Mouse (Mus musculus) left cerebral cortex, adult 2 months (tissue): Measurements from ENCODE around the gene Mapk3. TPM values are rescaled to one million over a fixed set of nuclear protein-coding genes. Genes with fewer than 3 reads are reported as not detected.

Source experiments
- DNase-seq, 2 experiments: peaks; one replicate each; pipeline ENCODE4 v3.0.0; 2021 to 2022; ENCODE audit warnings: low spot score in 2 of 2, mixed read lengths in 1 of 2; ENCODE audit errors: extremely low spot score in 1 of 2
- H3K27ac ChIP-seq: fragments of 200-600 bp; 2 replicates; pipeline ENCODE4 v1.8.1; 2022
- H3K4me3 ChIP-seq: fragments of 200-600 bp; 2 replicates; pipeline ENCODE4 v1.8.1; 2022
- CTCF ChIP-seq: fragments of 200-600 bp; IDR thresholded peaks from 2 replicates; pipeline ENCODE4 v1.8.1; 2022; ENCODE audit warnings: antibody characterized with exemption, mild to moderate bottlenecking, moderate library complexity
- intact Hi-C: fragments of 180-260 bp; cut with DNase I; formaldehyde crosslinking; loops from one replicate; pipeline ENCODE4 v1.15.1; 2025
- total RNA-seq, 2 experiments: library from RNA; stranded (reverse); gene quantifications; 2 replicates each; pipeline ENCODE4 v1.2.3; 2021

Mapk3 gene
- total RNA-seq, 2 experiments from 2014 or later, result 155 to 166 TPM

DNA sequence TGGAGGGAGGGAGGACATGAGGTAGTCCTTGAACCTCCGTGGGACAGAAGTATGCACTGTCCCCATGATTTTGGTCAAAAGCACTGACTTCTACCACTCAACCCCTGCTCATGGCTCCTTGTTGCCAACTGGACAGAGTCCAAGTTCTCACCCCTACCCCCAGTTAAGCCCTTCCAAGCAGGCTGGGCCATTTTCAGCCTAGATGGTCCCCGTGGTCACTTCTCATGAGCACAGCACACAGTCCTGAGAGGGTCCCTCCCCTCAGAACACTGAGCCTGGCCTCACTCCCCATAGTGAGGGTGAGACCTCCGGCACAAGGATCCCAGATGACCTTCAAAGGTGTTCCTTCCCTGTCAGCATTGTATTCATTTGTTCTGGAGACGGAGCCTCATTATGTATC lies 29.7 kb downstream of the Mapk3 start:
- Histone ChIP-seq H3K27ac (no peak overlapping the region), H3K4me3 (no peak overlapping the region)
- no peak for TF ChIP-seq CTCF
- no peak for DNase-seq
- intact Hi-C loops, result no loop called here

DNA sequence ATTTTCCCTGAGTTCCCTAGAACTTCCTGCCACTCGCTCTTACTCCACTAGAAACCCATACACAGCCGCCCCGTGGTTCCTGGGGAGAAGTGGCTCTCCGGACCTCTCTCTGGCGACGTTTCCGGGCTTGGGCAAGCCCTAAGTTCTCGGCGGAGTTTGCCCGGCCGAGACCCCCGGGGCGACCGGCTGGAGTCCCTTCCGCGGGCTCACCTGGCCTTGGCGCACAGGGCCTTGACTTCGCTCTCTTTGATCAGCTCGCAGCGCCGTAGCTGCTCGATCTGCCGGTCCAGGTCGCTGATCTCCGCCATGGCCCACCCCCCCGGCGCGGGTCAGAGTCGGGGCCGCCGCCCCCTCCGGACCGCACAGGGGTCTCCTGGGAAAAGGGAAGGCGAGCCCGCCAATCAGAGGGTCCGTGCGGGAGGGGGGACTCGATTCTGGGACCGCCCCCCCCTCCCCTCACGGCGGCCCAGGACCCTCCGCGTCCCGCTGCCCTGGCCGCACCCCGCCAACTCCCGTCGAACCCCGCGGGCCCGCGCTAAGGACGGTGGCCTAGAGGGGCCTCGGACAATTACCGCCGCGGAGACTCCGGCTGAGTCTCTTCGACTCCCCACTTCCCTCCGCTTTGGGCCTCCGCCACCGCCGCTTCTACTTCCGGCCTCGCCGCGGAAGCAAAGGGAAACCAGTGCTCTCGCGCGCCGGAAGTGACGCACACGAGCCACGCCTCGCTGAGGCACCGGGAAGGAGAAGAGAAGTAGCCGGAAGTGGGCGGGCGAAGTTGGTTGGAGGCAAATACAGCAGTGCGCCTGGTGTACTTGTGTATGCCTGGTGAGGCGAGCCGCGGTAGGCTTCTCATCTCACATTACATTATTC lies 32.7 kb downstream of the Mapk3 start, which contains the start of gene Ppp4c:
Ppp4c (minus strand) TSS at position 646 of the 870 bp plus-strand sequence.
- intact Hi-C loops, result loop anchor here (10.0 kb wide), 1 partner anchor 287 kb away; the partner anchor contains the start of gene Atxn2l
- peak within 1 kb of the TSS; percentile 92 for H3K27ac ChIP-seq
- H3K4me3 ChIP-seq, result peak within 1 kb of the TSS; percentile 97

DNA sequence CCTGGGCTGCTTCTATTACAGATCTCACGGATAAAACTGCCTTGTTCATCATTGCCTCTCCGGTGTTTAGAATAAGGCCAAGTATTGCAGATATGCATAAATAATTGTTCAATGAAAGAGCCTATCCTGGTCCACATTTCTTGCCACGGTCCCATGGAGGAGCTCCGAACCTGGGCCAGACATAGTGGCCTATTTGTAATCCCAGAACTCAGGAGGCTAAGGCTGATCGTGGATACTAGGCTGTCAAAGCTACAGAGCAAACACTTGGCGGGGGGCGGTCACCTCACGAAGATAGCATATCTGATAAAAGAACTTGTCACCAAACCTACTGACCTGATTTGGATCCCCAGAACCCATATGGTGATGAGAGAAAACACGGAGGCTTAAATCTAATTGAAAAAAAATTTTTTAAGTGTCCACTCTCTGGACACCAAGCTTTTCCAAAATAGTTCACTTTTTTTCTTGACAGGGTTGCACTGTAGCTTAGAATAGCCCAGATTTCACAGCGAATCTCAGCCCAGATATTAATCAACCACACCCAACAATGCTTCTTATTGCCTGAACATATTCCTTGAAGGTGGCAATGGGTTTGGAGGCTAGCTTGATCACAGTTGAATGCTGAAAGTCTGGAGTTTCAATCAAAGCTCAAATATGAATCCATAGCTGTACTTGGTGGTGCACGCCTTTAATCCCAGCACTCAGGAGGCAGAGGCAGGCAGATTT lies 33.5 kb downstream of the Mapk3 start:
- intact Hi-C loops, result loop anchor here (10.0 kb wide), 1 partner anchor 288 kb away; the partner anchor contains the start of gene Atxn2l
- Histone ChIP-seq H3K27ac (peak overlapping the region; percentile 34), H3K4me3 (peak overlapping the region; percentile 97)
- DNase-seq, result no peak
- no peak for TF ChIP-seq CTCF

More for the DNA sequence above, 32.7 kb downstream of the Mapk3 start, which contains the start of gene Ppp4c:
- DNase-seq, result peak; percentile 96
- no peak for TF ChIP-seq CTCF

DNA sequence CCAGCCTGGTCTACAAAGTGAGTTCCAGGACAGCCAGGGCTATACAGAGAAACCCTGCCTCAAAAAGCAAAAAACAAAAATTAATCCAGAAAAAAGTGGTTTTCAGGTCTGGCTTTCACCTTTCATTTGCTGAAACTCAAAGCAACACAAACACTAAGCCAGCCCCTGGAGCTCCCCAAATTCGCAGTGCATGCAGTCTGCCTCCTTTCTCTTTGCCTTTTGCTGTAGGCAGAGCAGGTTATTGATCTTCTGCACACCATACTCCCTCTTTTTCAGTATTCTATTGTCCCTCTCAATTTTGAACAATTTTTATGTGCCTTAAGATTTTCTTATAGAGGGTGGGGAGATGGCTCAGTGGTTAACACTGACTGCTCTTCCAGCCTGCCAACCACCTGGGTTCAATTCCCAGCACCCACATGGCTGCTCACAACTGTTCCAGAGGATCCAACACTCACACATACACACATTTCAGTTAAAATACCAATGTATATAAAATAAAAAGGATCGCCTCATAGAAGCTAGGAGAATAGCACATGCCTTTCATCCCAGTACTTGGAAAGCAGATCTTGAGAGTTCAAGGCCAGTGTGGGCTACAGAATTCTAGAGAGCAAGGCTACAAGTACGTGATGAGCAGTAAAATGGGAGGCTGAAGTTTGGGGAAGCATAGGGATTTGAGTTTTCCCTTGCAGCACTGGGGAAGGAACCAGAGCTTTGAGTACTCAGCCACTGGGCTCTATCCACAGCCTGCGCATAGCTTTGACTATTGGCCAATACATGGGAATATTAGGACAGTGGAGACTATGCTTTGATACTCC lies 34.3 kb downstream of the Mapk3 start:
- DNase-seq, result no peak
- no peak overlapping the region for H3K27ac ChIP-seq
- no peak for TF ChIP-seq CTCF
- intact Hi-C loops, result loop anchor here (10.0 kb wide), 1 partner anchor 289 kb away; the partner anchor contains the start of gene Atxn2l
- H3K4me3 ChIP-seq, result no peak overlapping the region

DNA sequence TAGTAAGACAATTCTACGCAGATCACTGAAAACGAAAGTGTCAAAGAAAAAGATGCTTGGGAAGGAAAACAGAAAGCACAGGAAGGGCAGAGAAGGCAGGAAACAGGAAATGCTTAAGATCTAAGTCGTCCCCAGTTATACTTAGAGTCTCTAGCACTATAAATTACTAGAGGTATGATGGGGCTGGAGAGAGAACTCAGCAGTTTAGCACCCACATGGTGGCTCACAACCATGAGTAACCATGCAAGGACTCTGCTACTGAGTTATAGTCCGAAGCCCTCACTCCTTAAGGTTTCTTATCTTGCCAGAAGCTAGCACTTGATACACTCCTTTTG lies 34.8 kb downstream of the Mapk3 start:
- Histone ChIP-seq H3K27ac (no peak overlapping the region), H3K4me3 (no peak overlapping the region)
- no peak for TF ChIP-seq CTCF
- DNase-seq, result no peak
- intact Hi-C loops, result loop anchor here (10.0 kb wide), 1 partner anchor 289 kb away; the partner anchor contains the start of gene Atxn2l

DNA sequence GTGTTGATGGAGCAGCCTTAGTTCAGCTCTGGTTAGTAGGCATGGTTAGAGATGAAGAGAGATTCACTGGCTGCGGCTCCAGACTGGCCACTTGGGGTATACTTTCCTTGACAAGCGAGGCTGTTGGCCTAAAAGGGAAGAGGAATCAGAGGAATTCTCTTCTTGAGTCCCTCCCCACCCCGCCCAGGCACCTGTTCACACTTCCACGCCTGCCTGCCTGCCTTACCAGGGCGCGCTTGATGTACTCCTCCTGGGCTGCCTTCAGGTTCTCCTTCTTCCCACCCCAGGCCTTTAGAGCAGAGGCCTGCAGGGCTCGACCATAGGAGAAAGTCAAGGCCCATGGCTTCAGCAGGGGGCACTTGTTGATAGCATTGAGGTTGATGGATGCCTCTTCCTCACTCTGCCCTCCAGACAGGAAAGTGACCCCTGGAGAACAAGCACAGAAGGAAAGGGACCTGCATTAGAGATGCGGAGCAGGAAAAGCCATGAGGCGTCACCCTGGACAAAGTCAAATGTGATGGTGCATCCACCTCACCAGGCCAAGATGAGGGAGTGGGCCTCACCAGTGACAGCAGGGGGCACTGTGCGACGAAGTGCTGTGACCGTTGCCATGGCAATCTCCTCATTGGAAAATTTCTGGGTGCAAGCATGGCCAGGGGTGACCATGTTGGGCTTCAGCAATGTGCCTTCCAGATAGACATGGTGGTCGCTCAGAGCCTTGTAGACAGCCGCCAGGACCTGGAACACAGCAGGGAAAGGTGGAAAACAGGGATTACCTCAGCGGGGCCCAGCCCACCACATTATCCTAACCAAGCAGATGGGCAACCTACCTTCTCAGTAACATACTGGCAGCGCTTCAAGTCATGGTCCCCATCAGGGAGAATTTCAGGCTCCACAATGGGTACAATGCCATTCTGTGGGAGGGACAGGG lies 36.3 kb downstream of the Mapk3 start:
- H3K4me3 ChIP-seq, result peak overlapping the region; percentile 81
- TF ChIP-seq CTCF, result peak; percentile 30
- intact Hi-C loops, result loop anchor here (5.0 to 10.0 kb wide), 2 partner anchors 93 to 291 kb away; partner anchors contain the start of gene Atxn2l
- no peak overlapping the region; the same call in 1 of the 2 replicates for H3K27ac ChIP-seq
- DNase-seq, result no peak

DNA sequence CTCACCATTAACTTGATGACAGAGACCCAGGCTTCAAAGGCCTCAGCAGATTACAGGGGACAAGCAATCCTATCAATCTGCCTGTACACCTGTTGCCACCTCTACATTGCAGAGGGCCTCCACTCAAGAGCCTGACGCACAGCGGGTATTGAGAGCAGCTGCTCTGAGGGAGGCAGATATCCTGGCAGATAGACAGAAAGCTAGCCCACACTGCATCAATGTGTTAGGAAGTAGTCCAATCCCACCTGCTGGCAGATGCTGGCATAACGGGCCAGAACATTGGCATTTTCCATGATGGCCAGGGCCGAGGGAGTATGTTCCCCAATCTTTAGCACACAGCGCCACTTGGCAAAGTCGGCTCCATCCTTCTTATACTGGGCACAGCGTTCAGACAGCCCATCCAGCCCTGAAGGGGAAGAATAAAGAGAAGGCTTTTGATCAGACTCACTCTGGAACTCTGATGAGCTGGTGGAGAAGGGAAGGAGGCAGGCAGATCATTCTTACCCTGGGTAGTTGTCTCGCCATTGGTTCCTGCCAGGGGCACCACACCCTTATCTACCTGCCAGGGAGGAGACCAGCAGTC lies 37.0 kb downstream of the Mapk3 start:
- TF ChIP-seq CTCF, result peak; percentile 44
- DNase-seq, result peak in 1 of 2 experiments; percentile 59
- H3K4me3 ChIP-seq, result peak overlapping the region; percentile 81
- peak overlapping the region; percentile 29; the same call in 1 of the 2 replicates for H3K27ac ChIP-seq
- intact Hi-C loops, result loop anchor here (5.0 to 10.0 kb wide), 2 partner anchors 94 to 292 kb away; partner anchors contain the start of gene Atxn2l

DNA sequence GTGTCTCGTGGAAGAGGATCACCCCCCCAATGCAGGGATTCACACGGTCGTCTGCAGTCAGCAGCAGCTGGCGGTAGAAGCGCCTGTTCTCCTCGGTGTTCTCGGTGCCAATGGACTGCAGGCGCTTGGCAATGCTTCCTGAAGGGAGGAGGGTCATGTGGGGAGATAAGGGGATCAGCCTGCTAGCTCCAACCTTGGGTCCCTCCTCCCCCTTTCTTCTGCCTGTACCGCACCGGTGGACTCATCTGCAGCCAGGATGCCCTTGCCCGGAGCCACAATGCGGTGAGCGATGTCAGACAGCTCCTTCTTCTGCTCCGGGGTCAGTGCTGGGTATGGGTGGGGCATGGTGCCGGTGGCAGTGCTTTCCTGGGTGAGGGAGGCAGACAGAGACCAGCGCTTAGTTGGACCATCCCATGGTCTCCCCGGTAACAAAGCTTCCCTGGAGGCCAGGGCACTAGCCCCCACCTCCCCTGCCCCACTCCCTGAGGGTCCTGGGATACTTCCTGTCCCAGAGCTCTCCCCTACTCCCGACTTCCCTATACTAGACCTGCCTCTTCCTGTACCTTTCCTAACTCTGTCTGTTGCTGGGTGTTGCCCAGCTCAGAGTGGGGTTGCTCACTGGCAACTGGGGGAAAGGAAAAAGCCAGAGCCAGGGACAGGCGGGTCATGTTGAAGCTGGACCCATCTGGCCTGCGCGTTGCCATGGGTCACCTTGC lies 38.2 kb downstream of the Mapk3 start, which contains the start of gene Fam57b:
Fam57b (plus strand) TSS at position 258 of the 716 bp plus-strand sequence.
- Histone ChIP-seq H3K27ac (peak within 1 kb of the TSS; percentile 100), H3K4me3 (peak within 1 kb of the TSS; percentile 81)
- intact Hi-C loops, result loop anchor here (5.0 to 10.0 kb wide), 2 partner anchors 95 to 293 kb away; partner anchors contain the start of gene Atxn2l
- no peak for DNase-seq
- no peak for TF ChIP-seq CTCF
